Mouse (Mus musculus) frontal cortex, postnatal 10 days (tissue): ENCODE data around the gene Smad1.

Experiments
- DNase-seq, 2 experiments: peaks; one replicate each; pipeline ENCODE4 v3.0.0; 2022; ENCODE audit warnings: low spot score in 2 of 2, mixed read lengths in 1 of 2

Gene Smad1

GRCm38 (mm10) chr8:79355721-79356434 is 43.4 kb downstream of the Smad1 start:
- DNase-seq = no peak

- DNase-seq = no peak
These were observed 45.3 kb downstream of the Smad1 start for GRCm38 (mm10) chr8:79354009-79354408.

GRCm38 (mm10) chr8:79351916-79352315 is 47.4 kb downstream of the Smad1 start:
- no peak for DNase-seq

GRCm38 (mm10) chr8:79350805-79351204 is 48.5 kb downstream of the Smad1 start:
- no peak for DNase-seq

- peak; percentile 37 to 43 for DNase-seq
These were observed 49.2 kb downstream of the Smad1 start for GRCm38 (mm10) chr8:79350094-79350593.

- DNase-seq = no peak
These were observed 52.9 kb downstream of the Smad1 start for GRCm38 (mm10) chr8:79346414-79346813.

GRCm38 (mm10) chr8:79345856-79346255 is 53.5 kb downstream of the Smad1 start:
- DNase-seq = no peak

GRCm38 (mm10) chr8:79341236-79341635 is 58.1 kb downstream of the Smad1 start:
- DNase-seq = no peak

GRCm38 (mm10) chr8:79339555-79339954 is 59.8 kb downstream of the Smad1 start:
- DNase-seq = no peak

GRCm38 (mm10) chr8:79338619-79339018 is 60.7 kb downstream of the Smad1 start:
- no peak for DNase-seq

- no peak for DNase-seq
These were observed 67.0 kb downstream of the Smad1 start for GRCm38 (mm10) chr8:79332109-79332900.

GRCm38 (mm10) chr8:79331571-79331970 is 67.7 kb downstream of the Smad1 start:
- DNase-seq = no peak

- DNase-seq = no peak
These were observed 68.3 kb downstream of the Smad1 start for GRCm38 (mm10) chr8:79331017-79331416.

- no peak for DNase-seq
These were observed 69.6 kb downstream of the Smad1 start for GRCm38 (mm10) chr8:79329735-79330134.

GRCm38 (mm10) chr8:79329182-79329581 is 70.1 kb downstream of the Smad1 start:
- no peak for DNase-seq

- DNase-seq = no peak
These were observed 73.8 kb downstream of the Smad1 start for GRCm38 (mm10) chr8:79325510-79325909.

GRCm38 (mm10) chr8:79324928-79325327 is 74.4 kb downstream of the Smad1 start:
- DNase-seq = no peak

- DNase-seq = no peak
These were observed 75.3 kb downstream of the Smad1 start for GRCm38 (mm10) chr8:79324036-79324435.

GRCm38 (mm10) chr8:79323121-79323520 is 76.2 kb downstream of the Smad1 start:
- no peak for DNase-seq

- DNase-seq = no peak
These were observed 88.5 kb downstream of the Smad1 start for GRCm38 (mm10) chr8:79310801-79311200.

GRCm38 (mm10) chr8:79305941-79306340 is 93.4 kb downstream of the Smad1 start:
- DNase-seq = no peak

GRCm38 (mm10) chr8:79301548-79301947 is 97.8 kb downstream of the Smad1 start:
- no peak for DNase-seq

GRCm38 (mm10) chr8:79299704-79300103 is 99.6 kb downstream of the Smad1 start:
- DNase-seq = no peak
